Mouse (Mus musculus) embryonic facial prominence, embryonic 15.5 days (tissue): ENCODE measurements at regions not wholly inside any gene's neighbourhood (a gene's known extent, or its start where the extent isn't known, plus 50 kb on each side); places are given as distances from the start of the nearest gene placed in this dataset.

ENCODE experiments used
- ATAC-seq: fragments of 200-750 bp; cut with Nextera tagmentation; 2 replicates; pipeline ENCODE4 v1.8.0; 2017; ENCODE audit warnings: low read depth, moderate TSS enrichment; ENCODE audit not compliant: insufficient number of reproducible peaks, low FRiP score, low TSS enrichment
- H3K27ac ChIP-seq: fragments of 300-500 bp; sonication (generic); replicated peaks from 2 replicates; pipeline ENCODE4 v1.5.1; 2015; ENCODE audit warnings: mild to moderate bottlenecking, inconsistent platforms
- H3K27me3 ChIP-seq: fragments of 300-500 bp; sonication (generic); 2 replicates; pipeline ENCODE4 v1.6.1; 2015; ENCODE audit warnings: inconsistent platforms
- H3K36me3 ChIP-seq: fragments of 300-500 bp; sonication (generic); 2 replicates; pipeline ENCODE4 v1.6.1; 2015; ENCODE audit warnings: mild to moderate bottlenecking, inconsistent platforms
- H3K4me1 ChIP-seq: fragments of 300-500 bp; sonication (generic); 2 replicates; pipeline ENCODE4 v1.6.1; 2015; ENCODE audit warnings: inconsistent platforms
- H3K4me2 ChIP-seq: fragments of 300-500 bp; sonication (generic); replicated peaks from 2 replicates; pipeline ENCODE4 v1.6.1; 2015; ENCODE audit warnings: mild to moderate bottlenecking, inconsistent platforms
- H3K4me3 ChIP-seq: fragments of 300-500 bp; sonication (generic); replicated peaks from 2 replicates; pipeline ENCODE4 v1.5.1; 2015; ENCODE audit warnings: mild to moderate bottlenecking, inconsistent platforms
- H3K9ac ChIP-seq: fragments of 300-500 bp; sonication (generic); 2 replicates; pipeline ENCODE4 v1.6.1; 2015; ENCODE audit warnings: inconsistent platforms
- H3K9me3 ChIP-seq: fragments of 300-500 bp; sonication (generic); replicated peaks from 2 replicates; pipeline ENCODE4 v1.6.1; 2016; ENCODE audit warnings: inconsistent platforms
- WGBS: fragments of 180-500 bp; shearing (Covaris S2); methylation state at CpG from one replicate; pipeline ENCODE4 v1.1.7; 2015; 5-methylcytosine and 5-hydroxymethylcytosine counted together

DNA sequence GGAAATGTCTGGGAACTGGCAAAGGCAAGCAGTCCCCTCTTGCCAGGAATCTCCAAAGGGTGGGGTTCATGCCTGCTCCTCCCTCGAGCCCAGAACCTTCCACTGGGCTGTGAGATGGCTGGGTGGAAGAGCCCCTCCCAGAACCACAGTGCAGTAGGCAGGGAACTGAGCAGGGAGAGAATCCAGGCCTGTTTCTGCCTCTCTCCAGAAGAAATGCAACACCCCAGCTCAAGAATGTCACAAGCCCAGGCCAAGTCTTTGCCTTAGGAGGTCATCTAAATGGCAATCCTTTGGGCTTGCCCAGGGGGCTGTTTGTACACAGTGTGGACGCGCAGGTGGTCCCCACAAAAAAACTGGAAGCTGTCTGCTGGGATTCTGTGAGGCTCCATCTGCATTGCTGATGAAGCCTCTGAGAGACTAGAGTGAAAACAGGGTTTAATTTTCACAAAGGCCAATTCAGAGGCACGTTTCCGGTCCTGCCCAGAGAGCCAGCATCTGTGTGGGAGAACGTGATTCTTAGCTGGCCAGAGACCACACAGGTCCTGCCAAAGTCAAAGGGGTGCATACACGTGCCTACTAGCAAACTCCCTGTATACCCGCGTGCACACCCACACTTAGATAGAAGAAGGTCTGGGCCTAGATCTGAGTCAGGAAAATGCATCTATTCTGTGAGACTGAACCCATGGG is 129.0 kb downstream of the Hmg20a start:
- H3K9me3 ChIP-seq: no peaks in the 10 kb centered on the region
- H3K27me3 ChIP-seq: no peaks in the 10 kb centered on the region
- ATAC-seq: no peak
- no peak overlapping the region for H3K4me2 ChIP-seq
- no peak overlapping the region for H3K4me3 ChIP-seq
- peak overlapping the region; percentile 55 for H3K27ac ChIP-seq
- H3K36me3 ChIP-seq: no peaks in the 10 kb centered on the region
- 43% methylated on average over 9 of the region's 9 CpGs for whole genome bisulfite sequencing
- 0 out of 2 replicates have a peak, but pooled peaks cover 10% of the 10 kb centered on the region for H3K4me1 ChIP-seq
- H3K9ac ChIP-seq: no peak overlapping the region

DNA sequence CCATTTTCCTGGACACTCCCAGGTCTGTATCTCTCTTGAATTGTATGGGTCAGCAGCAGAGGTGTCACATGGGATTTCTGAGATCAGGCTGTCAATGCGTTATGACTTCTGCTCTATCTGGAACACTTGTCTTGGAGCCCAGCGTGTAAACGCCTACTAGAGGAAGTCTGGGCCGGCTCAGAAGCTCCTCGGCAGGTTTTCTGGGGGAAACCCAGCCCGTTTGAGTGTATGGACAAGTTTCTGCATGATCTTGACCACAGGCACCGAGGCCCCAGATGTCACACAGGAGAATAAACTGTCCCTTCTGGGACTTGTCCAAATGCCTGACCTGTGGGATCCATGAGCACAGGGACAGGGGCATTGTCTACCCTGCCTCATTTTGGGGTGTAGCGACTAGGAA is 131.4 kb downstream of the Hmg20a start:
- no peak overlapping the region for H3K27ac ChIP-seq
- no peaks in the 10 kb centered on the region for H3K36me3 ChIP-seq
- ATAC-seq: no peak
- 0 out of 2 replicates have a peak, but pooled peaks cover 13% of the 10 kb centered on the region for H3K4me1 ChIP-seq
- no peaks in the 10 kb centered on the region for H3K9me3 ChIP-seq
- no peak overlapping the region for H3K4me3 ChIP-seq
- H3K4me2 ChIP-seq: no peak overlapping the region
- no peak overlapping the region for H3K9ac ChIP-seq
- 65% methylated on average over 8 of the region's 8 CpGs for WGBS
- H3K27me3 ChIP-seq: no peaks in the 10 kb centered on the region

- H3K9me3 ChIP-seq: no peaks in the 10 kb centered on the region
- WGBS: 51% methylated on average over 4 of the region's 4 CpGs
- H3K36me3 ChIP-seq: no peaks in the 10 kb centered on the region
- H3K4me2 ChIP-seq: no peak overlapping the region
- no peak overlapping the region for H3K9ac ChIP-seq
- no peak overlapping the region for H3K4me3 ChIP-seq
- 0 out of 2 replicates have a peak, but pooled peaks cover 13% of the 10 kb centered on the region for H3K4me1 ChIP-seq
- no peak overlapping the region for H3K27ac ChIP-seq
- no peak for ATAC-seq
- H3K27me3 ChIP-seq: no peaks in the 10 kb centered on the region
These were observed 131.8 kb downstream of the Hmg20a start for GRCm38 (mm10) chr9:56550178-56550577.

- no peak overlapping the region for H3K27ac ChIP-seq
These were observed 133.2 kb downstream of the Hmg20a start for GRCm38 (mm10) chr9:56551376-56552186.

GRCm38 (mm10) chr9:56552187-56552686 is 133.8 kb downstream of the Hmg20a start:
- WGBS: 70% methylated on average over 6 of the region's 6 CpGs
- no peak for ATAC-seq

More at GRCm38 (mm10) chr9:56551376-56552186, 133.2 kb downstream of the Hmg20a start:
- no peak overlapping the region for H3K4me3 ChIP-seq
- WGBS: 63% methylated on average over 11 of the region's 11 CpGs
- no peak for ATAC-seq
- H3K4me2 ChIP-seq: no peak overlapping the region
- 0 out of 2 replicates have a peak, but pooled peaks cover 13% of the 10 kb centered on the region for H3K4me1 ChIP-seq
- no peaks in the 10 kb centered on the region for H3K36me3 ChIP-seq
- no peaks in the 10 kb centered on the region for H3K9me3 ChIP-seq
- H3K9ac ChIP-seq: no peak overlapping the region
- H3K27me3 ChIP-seq: no peaks in the 10 kb centered on the region

DNA sequence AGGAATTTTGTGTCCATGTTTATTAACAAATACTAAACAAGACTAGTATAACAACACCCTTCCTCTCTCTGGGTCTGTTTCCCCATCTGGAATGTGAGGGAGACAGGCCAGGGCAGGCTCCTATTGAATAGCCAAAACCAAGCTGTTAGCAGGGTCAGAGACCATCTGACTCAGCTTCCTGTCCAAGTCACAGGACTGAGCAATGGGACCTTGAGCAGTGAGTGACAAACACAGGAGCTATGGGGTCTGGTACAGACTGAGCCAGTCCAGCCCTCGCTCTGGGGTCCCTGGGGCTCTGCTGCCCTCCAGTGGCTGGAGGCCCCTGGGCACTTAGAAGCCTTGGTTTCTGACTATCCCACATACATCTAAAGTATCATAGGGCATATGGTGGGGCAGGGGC is 134.4 kb downstream of the Hmg20a start:
- 15% methylated on average over 1 of the region's 1 CpGs for WGBS
- Histone ChIP-seq H3K9me3 (no peaks in the 10 kb centered on the region), H3K4me3 (no peak overlapping the region), H3K4me2 (no peak overlapping the region), H3K4me1 (0 out of 2 replicates have a peak, but pooled peaks cover 6% of the 10 kb centered on the region), H3K27me3 (no peaks in the 10 kb centered on the region), H3K9ac (no peak overlapping the region), H3K36me3 (no peaks in the 10 kb centered on the region), H3K27ac (no peak overlapping the region)
- 0 out of 2 replicates have a peak, but pooled peaks have one; percentile 21 for ATAC-seq

More at GRCm38 (mm10) chr9:56552187-56552686, 133.8 kb downstream of the Hmg20a start:
- Histone ChIP-seq H3K36me3 (no peaks in the 10 kb centered on the region), H3K4me1 (0 out of 2 replicates have a peak, but pooled peaks cover 11% of the 10 kb centered on the region), H3K27me3 (no peaks in the 10 kb centered on the region), H3K9me3 (no peaks in the 10 kb centered on the region), H3K4me2 (no peak overlapping the region), H3K27ac (no peak overlapping the region), H3K4me3 (no peak overlapping the region), H3K9ac (no peak overlapping the region)

DNA sequence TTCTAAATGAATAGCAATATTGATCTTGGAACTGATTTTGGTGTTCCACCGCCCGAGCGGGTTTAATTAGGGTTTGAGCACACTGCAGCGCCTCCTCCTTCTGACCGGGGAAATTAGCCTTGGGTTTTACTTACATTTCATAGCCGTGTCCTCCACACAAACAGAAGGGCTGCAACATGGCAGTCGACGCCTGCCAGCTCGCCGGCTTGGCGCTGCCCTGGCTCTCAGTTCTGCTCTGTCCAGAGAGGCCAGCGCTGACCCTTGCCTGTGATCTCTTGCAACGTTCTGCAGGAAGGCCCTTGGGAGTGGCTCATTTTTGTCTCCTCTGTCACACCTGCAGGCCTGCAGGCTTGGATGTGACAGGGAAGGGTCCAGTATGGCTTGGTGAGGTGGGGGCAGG is 135.2 kb downstream of the Hmg20a start:
- Histone ChIP-seq H3K4me1 (0 out of 2 replicates have a peak, but pooled peaks cover 6% of the 10 kb centered on the region), H3K4me3 (no peak overlapping the region), H3K4me2 (no peak overlapping the region), H3K9me3 (no peaks in the 10 kb centered on the region), H3K27ac (no peak overlapping the region), H3K36me3 (no peaks in the 10 kb centered on the region), H3K9ac (no peak overlapping the region), H3K27me3 (no peaks in the 10 kb centered on the region)
- WGBS: 60% methylated on average over 13 of the region's 13 CpGs
- no peak for ATAC-seq

- no peaks in the 10 kb centered on the region for H3K9me3 ChIP-seq
- H3K4me3 ChIP-seq: no peak overlapping the region
- H3K4me1 ChIP-seq: 0 out of 2 replicates have a peak, but pooled peaks cover 6% of the 10 kb centered on the region
- no peaks in the 10 kb centered on the region for H3K36me3 ChIP-seq
- 44% methylated on average over 6 of the region's 6 CpGs for WGBS
- no peak overlapping the region for H3K4me2 ChIP-seq
- no peaks in the 10 kb centered on the region for H3K27me3 ChIP-seq
- H3K9ac ChIP-seq: no peak overlapping the region
- H3K27ac ChIP-seq: no peak overlapping the region
- ATAC-seq: no peak
These were observed 135.7 kb downstream of the Hmg20a start for GRCm38 (mm10) chr9:56554096-56554495.

DNA sequence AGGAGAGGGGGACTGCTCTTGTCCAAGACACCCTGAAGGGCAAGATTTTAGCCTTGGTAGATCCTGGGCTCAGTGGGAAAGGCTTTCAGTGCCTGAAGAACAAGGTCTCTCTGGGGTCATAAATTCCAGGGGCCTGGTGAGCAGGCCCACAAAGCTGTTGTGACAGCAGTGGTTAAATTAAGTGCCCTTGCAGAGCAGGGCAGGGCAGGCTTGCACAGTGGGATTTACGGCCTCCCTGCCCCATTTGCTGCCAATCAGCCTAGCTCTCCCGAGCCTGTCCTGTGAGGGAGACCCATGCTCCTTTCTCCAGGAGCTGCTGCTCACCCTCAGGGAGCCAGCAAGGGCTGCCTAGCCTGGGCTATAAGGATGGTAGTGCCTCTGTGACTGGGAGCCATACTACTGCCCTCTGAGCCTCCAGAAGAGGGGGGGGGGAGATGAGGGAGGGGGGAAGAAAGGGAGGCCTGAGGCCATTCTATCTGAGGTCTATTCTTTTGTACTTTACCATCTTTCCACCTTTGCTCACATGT is 141.3 kb downstream of the Hmg20a start:
- Histone ChIP-seq H3K4me2 (no peak overlapping the region), H3K4me1 (no peaks in the 10 kb centered on the region), H3K27ac (no peak overlapping the region), H3K9ac (no peak overlapping the region), H3K27me3 (no peaks in the 10 kb centered on the region), H3K36me3 (no peaks in the 10 kb centered on the region), H3K4me3 (no peak overlapping the region), H3K9me3 (no peaks in the 10 kb centered on the region)
- no peak for ATAC-seq
- 34% methylated on average over 2 of the region's 2 CpGs for WGBS

- Histone ChIP-seq H3K4me2 (no peak overlapping the region), H3K27me3 (no peaks in the 10 kb centered on the region), H3K9ac (no peak overlapping the region), H3K36me3 (no peaks in the 10 kb centered on the region), H3K9me3 (no peaks in the 10 kb centered on the region), H3K4me1 (no peaks in the 10 kb centered on the region), H3K4me3 (no peak overlapping the region), H3K27ac (no peak overlapping the region)
- ATAC-seq: no peak
- 62% methylated on average over 7 of the region's 7 CpGs for WGBS
These were observed 144.0 kb downstream of the Hmg20a start for GRCm38 (mm10) chr9:56562440-56562839.

- Histone ChIP-seq H3K36me3 (no peaks in the 10 kb centered on the region), H3K4me3 (no peak overlapping the region), H3K4me1 (no peaks in the 10 kb centered on the region), H3K27ac (no peak overlapping the region), H3K9me3 (no peaks in the 10 kb centered on the region), H3K27me3 (no peaks in the 10 kb centered on the region), H3K4me2 (no peak overlapping the region), H3K9ac (no peak overlapping the region)
- ATAC-seq: no peak
- WGBS: 30% methylated on average over 11 of the region's 11 CpGs
These were observed 145.8 kb downstream of the Hmg20a start for GRCm38 (mm10) chr9:56564048-56564737.
